14 mouse cellular contexts compared by ENCODE assay signal in genomic region chr5:148094640-148095039, GRCm38 (mm10).
DNase-seq lines count a peak whose midpoint lies in the region; ATAC-seq and TF ChIP-seq lines count a peak whose summit lies in the region.
"Had no signal": no experiment of that assay in that cellular context is flagged by ENCODE, and none has a peak within 500 bp of the region (broad histone marks: within the 10 kb centered on the region; RNA-seq: fewer than 3 reads in every experiment).

No protein-coding gene starts in this region.

- no peak for ATAC-seq in neural tube, embryonic 12.5 days (ENCODE audit: low FRiP score, low read depth)
- ATAC-seq in hindbrain, postnatal 0 days = 0 out of 2 replicates have a peak, but pooled peaks have one; percentile 32
- ATAC-seq: CD4-positive, CD25-positive, alpha-beta regulatory T cell, adult 4 months had no signal

- intact Hi-C loops in heart, postnatal 14 days (cut with DNase I) = no loop called here

- H3K36me3 ChIP-seq in neural tube, embryonic 12.5 days = no peaks in the 10 kb centered on the region
- H3K36me3 ChIP-seq in hindbrain, postnatal 0 days (ENCODE audit: insufficient read depth, low read length) = no peaks in the 10 kb centered on the region
- H3K36me3 ChIP-seq: embryonic facial prominence, embryonic 15.5 days had no signal

- no peaks in the 10 kb centered on the region for H3K27me3 ChIP-seq in neural tube, embryonic 12.5 days (replicated peaks)
- no peaks in the 10 kb centered on the region for H3K27me3 ChIP-seq in hindbrain, postnatal 0 days (ENCODE audit: insufficient read depth, low read length)
- H3K27me3 ChIP-seq: embryonic facial prominence, embryonic 15.5 days had no signal

- H3K4me2 ChIP-seq in neural tube, embryonic 12.5 days (replicated peaks) = no peak overlapping the region
- H3K4me2 ChIP-seq in hindbrain, postnatal 0 days (ENCODE audit: low read depth, low read length) = no peak overlapping the region
- H3K4me2 ChIP-seq: embryonic facial prominence, embryonic 15.5 days had no signal

- 62% methylated on average over 10 of the region's 10 CpGs for WGBS in neural tube, embryonic 12.5 days
- WGBS in hindbrain, postnatal 0 days = 45% methylated on average over 10 of the region's 10 CpGs

- no peaks in the 10 kb centered on the region for H3K4me1 ChIP-seq in neural tube, embryonic 12.5 days
- H3K4me1 ChIP-seq in hindbrain, postnatal 0 days (ENCODE audit: insufficient read depth, low read length) = no peaks in the 10 kb centered on the region
- H3K4me1 ChIP-seq: embryonic facial prominence, embryonic 15.5 days had no signal

- H3K9me3 ChIP-seq in neural tube, embryonic 12.5 days = no peaks in the 10 kb centered on the region
- no peaks in the 10 kb centered on the region for H3K9me3 ChIP-seq in hindbrain, postnatal 0 days (ENCODE audit: low read length)
- H3K9me3 ChIP-seq: embryonic facial prominence, embryonic 15.5 days had no signal

- H3K27ac ChIP-seq in neural tube, embryonic 12.5 days = peak overlapping the region; percentile 5; the same call in 1 of the 2 replicates
- H3K27ac ChIP-seq in hindbrain, postnatal 0 days = peak overlapping the region; percentile 52
- H3K27ac ChIP-seq: embryonic facial prominence, embryonic 15.5 days had no signal

- TF ChIP-seq CTCF in hindbrain, postnatal 0 days (IDR thresholded peaks at IDR 0.05; ENCODE audit: low read depth) = no peak

- no peak overlapping the region for H3K4me3 ChIP-seq in neural tube, embryonic 12.5 days
- no peak overlapping the region for H3K4me3 ChIP-seq in hindbrain, postnatal 0 days (ENCODE audit: low read length)
- H3K4me3 ChIP-seq: embryonic facial prominence, embryonic 15.5 days had no signal

- peak; percentile 69 for DNase-seq in heart, adult 11 months
- DNase-seq in heart, postnatal 14 days = no peak
- no peak for DNase-seq in neural tube, embryonic 10.5 days (ENCODE audit: extremely low spot score, low spot score)
- peak; percentile 32 for DNase-seq in hindbrain, postnatal 0 days (ENCODE audit: low spot score)
- peak; percentile 38 for DNase-seq in telencephalon, adult 2 months (ENCODE audit: low read depth, low spot score)
- no peak for DNase-seq in B cell, adult 2 months
- DNase-seq: adrenal gland, postnatal 14 days; heart, adult 18-20 months; liver; lung, adult 2 months; thymus, adult 18-20 months had no signal

- H3K9ac ChIP-seq in neural tube, embryonic 12.5 days = no peak overlapping the region
- no peak overlapping the region for H3K9ac ChIP-seq in hindbrain, postnatal 0 days (replicated peaks; ENCODE audit: low read length)
- H3K9ac ChIP-seq: embryonic facial prominence, embryonic 15.5 days had no signal

Comparison
In these comparisons a context has a peak if more than half of its experiments do, and no peak if none do; other contexts are left out.
1. DNase-seq: peak in heart, adult 11 months (single experiment), hindbrain, postnatal 0 days (single experiment) and telencephalon, adult 2 months (single experiment); none in heart, postnatal 14 days (0 of 2), neural tube, embryonic 10.5 days (single experiment) and B cell, adult 2 months (0 of 2).